In the genomic region with DNA sequence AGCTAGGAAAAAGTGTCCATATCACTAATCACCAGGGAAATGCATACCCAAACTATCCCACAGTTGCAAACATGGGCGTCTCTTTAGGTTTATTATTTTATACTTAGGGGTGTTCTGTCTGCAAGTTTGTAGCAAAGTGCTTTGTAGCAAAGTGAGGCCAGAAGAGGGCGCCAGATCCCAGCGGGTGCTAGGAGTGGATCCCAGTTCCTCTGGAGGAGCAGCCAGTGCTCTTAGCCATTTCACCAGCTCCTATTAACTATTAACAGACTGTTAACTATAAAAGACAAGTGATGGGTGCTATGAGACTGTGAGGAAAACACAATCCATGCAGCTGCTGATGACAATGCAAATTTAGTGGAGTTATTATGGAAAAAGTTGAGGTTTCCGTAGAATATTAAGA, we compare ENCODE assay signal across 9 mouse cellular contexts. TPM values are rescaled to one million over a fixed set of nuclear protein-coding genes. Genes with fewer than 3 reads are reported as not detected.
DNase-seq lines count a peak whose midpoint lies in the region; ATAC-seq and TF ChIP-seq lines count a peak whose summit lies in the region.
"Had no signal": no experiment of that assay in that cellular context is flagged by ENCODE, and none has a peak within 500 bp of the region (broad histone marks: within the 10 kb centered on the region; RNA-seq: fewer than 3 reads in every experiment).

No protein-coding gene starts in this region.

- peaks cover 2% of the 10 kb centered on the region; the same call in 1 of the 2 replicates for H3K4me1 ChIP-seq in liver, embryonic 16.5 days (ENCODE audit: control insufficient read depth, low read depth, low read length)
- H3K4me1 ChIP-seq: limb, embryonic 13.5 days had no signal

- H3K4me2 ChIP-seq in liver, embryonic 16.5 days (ENCODE audit: low read depth, low read length): no peak overlapping the region
- H3K4me2 ChIP-seq: limb, embryonic 13.5 days had no signal

- POLR2A ChIA-PET in Patski (lab: Charles Lee): interaction anchor here (0.6 to 0.9 kb wide), 3 partner anchors 8 to 483 kb away, joined by 3 to 4 read pairs (median 3); no protein-coding TSS in a partner anchor

- CTCF ChIA-PET in Patski (lab: Charles Lee): interaction anchor here (0.6 to 3.2 kb wide), 19 partner anchors 9 to 437 kb away, joined by 3 to 28 read pairs (median 6); a partner anchor contains a TSS

- 21% methylated on average over 4 of the region's 4 CpGs for WGBS in liver, embryonic 16.5 days (ENCODE audit: insufficient replicate concordance)

- H3K4me3 ChIP-seq in liver, embryonic 16.5 days (ENCODE audit: low read depth, low read length): no peak overlapping the region
- H3K4me3 ChIP-seq: limb, embryonic 13.5 days had no signal

- in situ Hi-C loops in Patski (cut with MboI; ENCODE audit: low pct_unique_long_range_greater_than_20kb): loop anchor here (10.0 kb wide), 1 partner anchor 303 kb away; no protein-coding TSS in a partner anchor

- H3K9me3 ChIP-seq in liver, embryonic 16.5 days (replicated peaks; ENCODE audit: control insufficient read depth, low read length): no peaks in the 10 kb centered on the region

- H3K9ac ChIP-seq in liver, embryonic 16.5 days (ENCODE audit: low read depth, low read length): no peak overlapping the region
- H3K9ac ChIP-seq: limb, embryonic 13.5 days had no signal

- H3K27me3 ChIP-seq in Patski: peaks cover 2% of the 10 kb centered on the region
- H3K27me3 ChIP-seq in liver, embryonic 16.5 days (ENCODE audit: control insufficient read depth, insufficient read depth, low read depth, low read length): no peaks in the 10 kb centered on the region
- H3K27me3 ChIP-seq: limb, embryonic 13.5 days had no signal

- TF ChIP-seq CTCF in Patski (IDR thresholded peaks at IDR 0.05): peak; percentile 99

- ATAC-seq in Patski: peak; percentile 90
- ATAC-seq in liver, embryonic 16.5 days (ENCODE audit: low read depth): 0 out of 2 replicates have a peak, but pooled peaks have one; percentile 37

- H3K36me3 ChIP-seq in liver, embryonic 16.5 days (ENCODE audit: control insufficient read depth, insufficient read depth): no peaks in the 10 kb centered on the region
- H3K36me3 ChIP-seq: limb, embryonic 13.5 days had no signal

- DNase-seq in B cell, adult 2 months: peak; percentile 85 to 87
- DNase-seq in Patski (ENCODE audit: low read depth, low spot score): no peak
- DNase-seq in cerebellum, postnatal 25 days: peak; percentile 81 to 90
- DNase-seq in gastrocnemius, postnatal 4 days (ENCODE audit: low spot score in 2 of 2): peak; percentile 71 to 84
- DNase-seq in kidney, postnatal 25 days: peak; percentile 92 to 98
- peak; percentile 76 for DNase-seq in right cerebral cortex, adult 18-20 months
- peak; percentile 78 for DNase-seq in urinary bladder, adult 2 months (ENCODE audit: low spot score)

- no peak overlapping the region for H3K27ac ChIP-seq in liver, embryonic 16.5 days (ENCODE audit: low read length)
- H3K27ac ChIP-seq: limb, embryonic 13.5 days had no signal

RNA-seq across cellular contexts. Expression of a gene that starts 3.6 kb away (rescaled TPM):
- 2.2 TPM for polyA plus RNA-seq in Patski (2021)
- total RNA-seq in gastrocnemius, postnatal 4 days (2021): 1 to 10 TPM; 2.3 to 2.4 TPM
- 0.09 and 0.18 TPM in 2 replicates for polyA plus RNA-seq in liver, embryonic 16.5 days (2015; fragmentation: Nextera tagmentation; extraction: Ambion mirVana)
- 1.4 and 1.6 TPM in 2 replicates for polyA plus RNA-seq in urinary bladder, adult 2 months (2012; rRNA removed)
- polyA plus RNA-seq: limb, embryonic 13.5 days had no signal

RNA-seq across cellular contexts. Expression of a gene that starts 28.0 kb away (rescaled TPM):
- polyA plus RNA-seq in Patski (2021): 11.4 TPM
- 1 to 10 TPM; 5.6 to 5.7 TPM for total RNA-seq in gastrocnemius, postnatal 4 days (2021)
- polyA plus RNA-seq in liver, embryonic 16.5 days (2015; fragmentation: Nextera tagmentation; extraction: Ambion mirVana): 2.2 TPM in 2 replicates
- polyA plus RNA-seq in urinary bladder, adult 2 months (2012; rRNA removed): 5.3 and 5.8 TPM in 2 replicates

RNA-seq across cellular contexts. Expression of a gene that starts 33.2 kb away (rescaled TPM):
- 125 TPM for polyA plus RNA-seq in Patski (2021)
- total RNA-seq in gastrocnemius, postnatal 4 days (2021): 10 to 100 TPM; 52.9 to 54.9 TPM
- 30.9 and 31.7 TPM in 2 replicates for polyA plus RNA-seq in liver, embryonic 16.5 days (2015; fragmentation: Nextera tagmentation; extraction: Ambion mirVana)
- polyA plus RNA-seq in urinary bladder, adult 2 months (2012; rRNA removed): 121 and 136 TPM in 2 replicates

RNA-seq across cellular contexts. Expression of a gene that starts 34.8 kb away (rescaled TPM):
- 68.3 TPM for polyA plus RNA-seq in Patski (2021)
- 10 to 100 TPM; 18.9 to 19.9 TPM for total RNA-seq in gastrocnemius, postnatal 4 days (2021)
- polyA plus RNA-seq in liver, embryonic 16.5 days (2015; fragmentation: Nextera tagmentation; extraction: Ambion mirVana): 12.0 and 13.6 TPM in 2 replicates
- polyA plus RNA-seq in urinary bladder, adult 2 months (2012; rRNA removed): 22.1 and 24.2 TPM in 2 replicates

RNA-seq across cellular contexts. Expression of a gene that starts 34.9 kb away (rescaled TPM):
- 60.2 TPM for polyA plus RNA-seq in Patski (2021)
- 10 to 100 TPM; 31.0 to 33.6 TPM for total RNA-seq in gastrocnemius, postnatal 4 days (2021)
- 32.6 and 32.9 TPM in 2 replicates for polyA plus RNA-seq in liver, embryonic 16.5 days (2015; fragmentation: Nextera tagmentation; extraction: Ambion mirVana)
- 39.4 and 47.3 TPM in 2 replicates for polyA plus RNA-seq in urinary bladder, adult 2 months (2012; rRNA removed)
